Mouse (Mus musculus) right cerebral cortex, postnatal 10 days (tissue): ENCODE measurements around the gene A830031A19Rik.

Experiments
- DNase-seq, 2 experiments: peaks; one replicate each; pipeline ENCODE4 v3.0.0; 2021; ENCODE audit warnings: low spot score in 2 of 2

A830031A19Rik gene

DNA sequence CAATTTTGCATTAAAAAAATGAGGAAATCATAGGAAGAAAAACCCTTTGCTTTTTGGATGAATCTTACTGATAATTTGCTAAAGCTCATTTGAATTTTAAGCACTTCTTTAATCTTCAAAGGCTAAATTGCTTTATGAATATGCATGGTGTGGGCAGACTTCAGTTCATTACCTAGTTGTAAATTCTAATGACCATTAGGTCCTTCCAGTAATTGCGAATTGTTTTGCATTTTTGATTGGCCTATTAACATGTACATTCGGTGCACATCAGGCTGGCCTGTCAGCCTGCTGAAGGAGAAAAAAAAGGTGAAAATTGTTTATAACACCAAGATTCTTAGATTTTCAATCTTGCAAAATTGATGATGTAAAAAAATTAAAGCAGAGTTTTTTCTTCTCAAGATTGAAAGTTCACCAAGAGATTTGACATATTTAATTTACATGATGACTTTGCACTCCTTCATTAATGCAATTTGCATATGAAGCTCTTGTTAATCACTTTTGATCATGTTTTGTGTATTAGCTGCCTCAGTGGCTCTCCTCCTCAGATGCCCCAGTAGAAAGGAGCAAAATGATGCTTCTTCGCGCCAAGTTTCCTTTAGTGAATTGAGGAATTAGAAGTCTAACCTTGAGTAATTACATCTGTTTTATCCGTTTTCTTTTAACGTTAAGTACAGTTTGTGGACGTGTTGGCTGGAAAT, 21.0 kb upstream of the A830031A19Rik start:
- no peak for DNase-seq

DNA sequence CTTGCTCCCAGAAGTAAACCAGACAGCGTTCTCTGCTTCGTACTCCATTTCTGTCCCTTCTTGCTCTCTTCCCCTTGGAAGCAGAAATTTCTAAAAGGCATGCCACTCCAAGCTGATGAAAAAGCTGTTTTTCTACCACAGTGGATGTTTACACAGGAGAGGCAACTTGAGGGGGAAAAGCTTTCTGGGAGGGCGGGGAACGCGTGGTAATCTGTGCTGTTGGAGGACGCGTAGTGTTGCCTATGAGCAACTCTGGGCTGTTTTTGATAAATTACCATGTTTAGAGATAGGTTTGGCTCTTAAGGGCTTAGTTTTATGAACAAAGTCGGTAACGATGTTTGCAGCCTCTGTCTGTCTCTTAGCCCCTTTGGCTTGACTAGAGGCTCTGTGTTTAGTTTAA, 20.4 kb upstream of the A830031A19Rik start:
- no peak for DNase-seq

DNA sequence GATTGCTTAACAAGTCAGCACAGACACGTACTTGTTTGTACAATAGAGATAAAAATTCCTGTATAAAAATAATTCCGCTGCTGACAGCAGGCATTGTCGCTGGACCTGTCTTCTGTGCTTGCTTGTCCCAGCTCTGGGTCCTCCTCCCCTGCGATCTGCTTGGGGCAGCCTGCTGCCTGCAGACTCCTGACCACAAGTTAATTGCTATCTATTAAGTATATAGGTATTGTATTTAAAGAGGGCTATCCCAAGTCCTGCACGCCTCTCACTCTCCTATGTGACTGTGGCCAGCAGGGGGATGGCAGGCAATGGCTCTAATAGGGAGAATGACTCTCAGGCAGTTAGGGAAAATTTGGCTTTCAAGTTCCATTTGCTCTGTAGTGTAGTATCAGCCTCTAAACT, 19.2 kb upstream of the A830031A19Rik start:
- no peak for DNase-seq

DNA sequence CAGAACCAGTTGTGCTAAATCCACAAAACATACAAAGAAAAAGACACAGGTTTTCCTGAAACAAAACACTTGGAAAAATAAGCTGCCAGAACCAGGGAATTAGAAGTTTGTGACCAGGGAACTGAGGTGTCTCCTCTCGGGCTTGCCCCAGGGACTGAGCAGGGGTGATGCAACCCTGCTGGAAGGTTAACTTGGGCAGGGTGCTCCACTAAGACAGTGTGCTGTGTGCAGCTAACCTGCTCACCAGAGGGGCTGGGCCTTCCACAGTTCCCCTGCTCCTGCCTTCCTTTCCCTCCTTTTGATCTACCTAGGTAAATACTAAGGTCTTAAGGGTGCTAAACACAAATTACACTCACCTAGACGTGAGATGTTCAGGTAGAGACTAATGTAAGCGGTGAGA, 17.8 kb upstream of the A830031A19Rik start:
- DNase-seq, result no peak

DNA sequence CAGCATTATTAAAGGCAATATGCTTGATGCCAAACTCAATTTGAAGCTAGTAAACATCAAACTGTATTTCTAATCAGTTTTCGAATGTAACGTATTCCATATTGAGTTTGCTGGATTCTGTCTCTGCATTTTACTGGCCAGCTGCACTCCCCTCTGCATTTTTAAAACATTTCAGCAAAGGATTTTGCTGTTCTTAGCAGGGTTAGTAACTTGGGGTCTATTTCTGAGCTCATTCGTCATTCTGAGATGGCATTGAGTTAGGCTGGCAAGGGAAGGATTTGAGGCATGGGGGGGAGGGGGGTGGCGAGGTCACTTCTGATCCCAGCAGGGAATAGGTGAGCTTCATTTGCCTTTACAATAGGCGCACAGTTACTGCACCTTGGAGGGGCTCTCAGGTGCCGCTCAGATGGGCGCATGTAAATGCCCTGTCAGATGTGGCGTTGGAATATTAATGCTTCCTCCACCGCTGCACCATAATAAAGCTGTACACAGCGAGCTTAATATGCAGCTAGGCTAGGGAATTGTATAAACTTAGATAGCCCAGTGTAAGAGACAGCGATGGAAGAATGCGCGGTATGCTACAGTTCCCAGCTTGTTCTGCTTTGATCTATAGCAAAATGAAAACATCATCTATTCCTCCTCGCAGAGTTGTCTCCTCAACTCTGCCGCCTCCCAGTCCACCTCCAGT, 16.7 kb upstream of the A830031A19Rik start:
- peak in 1 of 2 experiments; percentile 20 for DNase-seq

DNA sequence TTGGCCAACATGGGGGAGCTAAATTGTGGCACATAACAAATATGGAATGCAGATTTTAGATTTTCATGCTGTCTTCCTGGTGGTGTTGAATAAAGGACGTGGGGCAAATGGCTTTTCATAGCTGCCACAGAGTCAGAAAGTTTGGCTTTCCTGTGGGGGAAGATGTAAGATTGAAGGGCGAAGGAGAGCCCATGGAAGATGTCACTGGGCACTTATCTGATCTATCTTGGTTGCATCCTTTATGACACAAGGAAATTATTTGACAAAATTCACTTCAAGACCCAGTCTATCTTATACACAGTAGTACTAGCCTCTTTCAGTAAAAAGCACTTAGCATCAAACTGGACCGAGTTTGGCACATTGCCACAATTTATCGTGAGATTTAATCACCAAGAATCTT, 15.6 kb upstream of the A830031A19Rik start:
- no peak for DNase-seq

DNA sequence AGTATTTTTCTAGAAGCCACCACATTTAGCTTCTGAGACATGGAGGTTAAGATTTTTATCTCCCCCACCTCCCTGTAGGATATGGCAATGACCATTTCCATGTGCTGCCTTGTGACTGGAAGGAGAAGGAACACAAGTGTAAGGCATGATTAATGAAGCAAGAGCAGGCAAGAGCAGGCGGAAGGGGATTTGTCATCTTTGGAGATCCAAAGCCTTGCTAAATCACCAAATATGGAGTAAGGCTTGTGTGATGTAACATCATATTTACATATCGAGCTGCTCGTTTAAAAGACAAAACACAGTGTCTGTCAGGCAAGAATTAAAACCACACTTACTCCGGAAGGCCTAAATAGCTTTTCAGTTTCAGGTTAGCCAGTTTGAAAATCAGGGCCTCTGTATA, 12.2 kb upstream of the A830031A19Rik start:
- DNase-seq, result peak in 1 of 2 experiments; percentile 36

DNA sequence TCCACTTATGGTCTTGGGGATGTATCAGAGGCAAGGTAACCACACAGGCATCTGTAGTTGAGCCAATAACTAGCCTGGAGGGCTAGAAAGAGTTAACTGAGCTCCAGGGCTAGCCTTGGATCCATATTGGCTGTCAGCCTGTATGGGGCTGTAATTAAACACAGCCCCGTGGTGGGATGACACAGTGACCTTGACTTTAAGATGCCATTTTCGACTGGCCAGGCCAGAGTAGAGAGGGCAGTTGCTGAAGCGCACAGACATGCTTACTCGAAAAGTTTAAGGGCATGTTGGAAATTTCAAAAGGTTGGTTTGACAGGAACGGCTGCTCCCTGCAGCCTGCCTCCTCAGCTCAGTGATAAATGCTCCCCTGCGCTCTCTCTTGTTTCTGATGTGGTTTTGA, 11.1 kb upstream of the A830031A19Rik start:
- no peak for DNase-seq

DNA sequence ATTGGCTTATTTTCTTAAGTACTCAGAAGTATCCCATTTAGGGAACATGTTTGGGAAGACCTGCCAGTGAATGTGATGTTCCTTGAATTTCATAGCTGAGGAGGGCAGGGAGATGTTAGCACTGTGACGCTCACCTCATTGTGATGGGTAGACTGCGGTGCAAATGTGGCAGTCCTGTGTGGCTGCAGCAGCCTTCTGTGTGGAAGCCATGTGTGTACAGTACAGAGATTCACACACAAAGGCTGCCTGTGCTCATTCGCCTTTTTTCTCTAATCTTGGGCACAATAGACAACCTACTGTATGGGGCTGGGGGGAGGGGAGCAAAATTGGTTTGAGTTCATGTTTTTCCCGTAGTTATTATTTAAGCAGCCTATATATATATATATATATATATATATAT, 9.7 kb upstream of the A830031A19Rik start:
- DNase-seq, result peak; percentile 38 to 44

DNA sequence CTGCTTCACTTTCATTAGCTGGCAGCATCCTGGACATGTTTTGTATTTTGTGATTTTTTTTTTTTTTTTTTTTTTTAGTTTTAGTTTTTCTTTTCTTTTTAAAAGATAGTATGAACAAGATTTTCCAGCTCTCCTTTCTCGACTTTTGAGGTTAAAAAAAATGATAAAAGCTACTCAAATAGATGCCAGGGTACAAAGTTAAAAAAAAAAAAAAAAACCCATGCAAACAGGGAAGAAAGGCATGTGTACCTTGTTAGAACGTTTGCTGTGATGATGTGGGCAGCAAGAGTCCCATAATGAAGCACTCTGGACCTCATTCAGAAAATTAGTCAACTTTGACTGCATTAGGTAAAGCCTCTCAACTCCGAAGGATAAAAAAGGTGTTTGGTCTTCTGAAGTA, 9.2 kb upstream of the A830031A19Rik start:
- DNase-seq, result no peak

DNA sequence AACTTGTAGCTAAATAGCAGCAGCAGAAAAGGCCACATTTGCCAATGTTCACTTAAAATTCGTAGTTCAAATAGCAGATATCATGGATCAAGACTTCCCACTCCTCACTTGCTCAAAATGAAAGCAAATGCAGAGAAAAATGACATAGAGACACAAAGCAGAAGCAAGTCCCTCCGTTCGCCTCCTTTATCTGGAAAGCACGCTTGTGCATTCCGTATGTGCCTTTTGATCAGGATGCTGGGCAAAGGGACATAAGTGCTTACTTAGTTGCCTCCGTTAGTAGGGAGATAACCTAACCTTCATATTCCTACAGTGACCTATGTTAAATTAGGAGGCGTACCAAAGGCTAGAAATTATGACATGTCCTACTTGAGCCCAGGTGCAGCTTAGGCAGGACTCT, 8.6 kb upstream of the A830031A19Rik start:
- no peak for DNase-seq

DNA sequence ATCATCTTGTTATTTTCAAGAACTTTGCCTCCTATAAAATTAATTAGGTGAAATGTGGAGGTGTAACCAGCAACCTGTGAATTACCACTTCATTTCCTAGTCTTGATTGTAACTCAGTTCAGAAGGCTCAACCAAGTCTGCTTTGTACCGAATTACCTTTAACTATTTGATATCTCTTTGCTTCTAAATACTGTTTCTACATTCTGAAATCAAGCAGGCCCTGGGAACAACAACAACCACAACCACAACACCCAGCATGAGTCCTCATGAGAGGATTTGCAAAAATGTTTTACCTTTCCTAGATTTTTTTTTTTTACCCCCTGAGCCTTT, 8.2 kb upstream of the A830031A19Rik start:
- DNase-seq, result no peak

DNA sequence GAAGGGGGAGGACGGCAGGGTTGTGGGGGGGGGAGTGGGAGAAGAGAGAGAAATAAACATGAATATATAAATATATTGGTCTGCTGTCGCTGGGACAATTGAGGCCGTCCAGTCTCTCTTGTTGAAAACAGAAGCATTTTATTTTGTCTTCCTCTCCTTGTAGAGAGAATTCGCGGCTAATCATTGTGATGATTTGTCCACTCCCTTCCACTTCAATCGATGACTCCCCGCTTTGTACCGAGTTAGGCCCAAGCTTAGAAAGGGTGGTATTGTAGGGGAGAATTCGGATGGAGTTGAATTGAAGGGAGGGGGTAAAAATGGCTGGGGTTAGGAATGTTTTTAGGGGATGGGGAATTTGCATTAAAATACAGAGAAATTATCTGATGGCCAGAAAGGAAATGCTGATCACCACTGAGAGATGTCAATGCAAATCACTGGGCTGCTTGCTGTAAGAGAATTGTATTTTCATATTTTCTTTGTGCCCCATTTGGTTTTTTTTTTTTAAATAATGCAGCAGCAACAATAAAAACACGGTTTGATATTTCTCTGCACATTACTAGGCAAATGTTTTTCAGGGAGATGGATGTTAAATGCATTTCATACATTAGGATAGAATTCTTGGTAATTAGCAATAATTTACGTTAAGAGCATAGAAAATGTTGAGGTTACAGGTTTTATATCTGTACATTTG, 7.7 kb upstream of the A830031A19Rik start:
- no peak for DNase-seq

DNA sequence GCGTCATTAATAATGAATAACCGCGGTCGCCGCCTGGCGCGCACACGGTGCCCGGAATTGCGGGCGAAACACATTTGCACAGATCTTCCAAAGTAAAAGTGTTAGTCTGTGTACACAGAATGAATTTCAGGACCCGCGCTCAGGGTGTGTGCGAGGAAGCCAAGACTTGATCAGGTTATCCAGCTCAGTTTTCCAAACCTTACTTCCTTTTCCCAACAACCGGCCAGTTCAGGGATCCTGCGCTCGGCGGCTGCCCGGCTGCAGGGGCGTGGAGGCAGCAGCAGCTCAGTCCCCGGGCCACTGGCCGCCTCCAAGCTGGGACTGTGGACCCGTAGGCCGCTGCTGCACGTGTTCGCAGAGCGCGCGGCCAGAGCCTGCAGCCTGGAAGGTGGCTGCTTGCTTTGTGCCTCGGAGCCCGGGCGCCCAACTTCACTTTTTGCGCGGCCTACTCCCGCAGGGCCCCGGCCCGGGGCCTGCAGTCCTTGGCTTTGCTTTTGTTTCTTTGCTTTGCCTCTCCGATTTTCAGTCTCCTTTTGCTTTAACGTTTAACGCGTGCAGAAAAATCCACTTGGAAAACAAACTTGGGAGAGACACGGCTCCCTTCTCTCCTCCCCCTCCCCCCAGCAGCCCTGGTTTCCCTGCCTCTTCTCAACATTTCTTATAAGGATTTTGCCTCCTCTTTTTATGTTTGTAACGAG, 7.0 kb upstream of the A830031A19Rik start:
- peak; percentile 62 to 63 for DNase-seq

DNA sequence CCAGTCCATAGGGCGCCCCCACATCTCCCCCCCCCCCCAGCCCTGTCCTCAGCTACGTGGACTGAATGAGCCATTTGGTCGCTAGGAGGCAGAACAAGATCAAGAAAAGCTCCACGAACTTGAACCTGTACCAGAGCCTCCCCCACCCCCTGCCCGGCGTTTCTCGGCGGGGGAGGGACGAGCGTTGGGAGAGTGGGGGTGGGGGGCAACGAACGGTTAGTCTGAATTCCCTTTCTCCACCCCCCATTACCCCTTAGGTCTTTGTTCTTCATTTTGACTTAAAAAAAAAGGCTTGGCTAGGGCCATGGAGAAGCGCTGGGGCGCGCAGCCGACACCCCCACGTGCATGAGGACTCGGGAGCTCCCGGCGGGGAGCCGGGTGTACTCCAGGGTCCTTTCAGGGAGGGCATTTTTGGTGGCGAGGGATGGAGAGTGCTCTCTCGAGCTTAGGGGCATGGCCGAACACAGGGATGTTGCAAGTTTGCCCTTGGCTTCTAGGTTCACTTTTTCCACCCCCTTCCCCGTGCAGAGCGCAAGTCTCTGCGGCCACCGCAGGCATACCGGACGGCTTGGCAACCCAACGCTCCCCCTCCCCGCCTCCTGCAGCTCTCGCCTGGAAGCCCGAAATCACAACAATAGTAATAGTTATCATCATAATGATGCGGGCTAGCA, 6.3 kb upstream of the A830031A19Rik start:
- DNase-seq, result peak; percentile 82 to 84

DNA sequence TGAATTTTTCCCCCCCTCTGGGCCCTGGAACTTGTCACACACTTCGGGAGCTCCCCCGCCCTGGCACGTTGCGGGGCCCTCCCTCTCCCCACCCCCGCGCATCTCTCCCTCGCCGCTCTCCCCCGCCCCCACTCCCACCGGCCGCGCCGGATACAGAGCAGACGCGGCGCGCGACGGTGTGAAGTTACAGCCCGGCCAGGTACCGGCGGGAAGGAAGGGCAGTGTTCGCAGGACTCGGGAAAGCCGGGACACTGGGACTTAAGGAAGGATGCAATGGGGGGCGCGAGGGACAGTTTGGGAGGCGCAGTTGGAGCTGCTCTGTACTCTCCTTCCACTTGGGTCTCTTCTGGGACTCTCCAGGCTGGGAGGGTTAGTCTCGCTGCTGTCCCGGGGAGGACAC, 5.7 kb upstream of the A830031A19Rik start:
- peak; percentile 83 to 86 for DNase-seq

DNA sequence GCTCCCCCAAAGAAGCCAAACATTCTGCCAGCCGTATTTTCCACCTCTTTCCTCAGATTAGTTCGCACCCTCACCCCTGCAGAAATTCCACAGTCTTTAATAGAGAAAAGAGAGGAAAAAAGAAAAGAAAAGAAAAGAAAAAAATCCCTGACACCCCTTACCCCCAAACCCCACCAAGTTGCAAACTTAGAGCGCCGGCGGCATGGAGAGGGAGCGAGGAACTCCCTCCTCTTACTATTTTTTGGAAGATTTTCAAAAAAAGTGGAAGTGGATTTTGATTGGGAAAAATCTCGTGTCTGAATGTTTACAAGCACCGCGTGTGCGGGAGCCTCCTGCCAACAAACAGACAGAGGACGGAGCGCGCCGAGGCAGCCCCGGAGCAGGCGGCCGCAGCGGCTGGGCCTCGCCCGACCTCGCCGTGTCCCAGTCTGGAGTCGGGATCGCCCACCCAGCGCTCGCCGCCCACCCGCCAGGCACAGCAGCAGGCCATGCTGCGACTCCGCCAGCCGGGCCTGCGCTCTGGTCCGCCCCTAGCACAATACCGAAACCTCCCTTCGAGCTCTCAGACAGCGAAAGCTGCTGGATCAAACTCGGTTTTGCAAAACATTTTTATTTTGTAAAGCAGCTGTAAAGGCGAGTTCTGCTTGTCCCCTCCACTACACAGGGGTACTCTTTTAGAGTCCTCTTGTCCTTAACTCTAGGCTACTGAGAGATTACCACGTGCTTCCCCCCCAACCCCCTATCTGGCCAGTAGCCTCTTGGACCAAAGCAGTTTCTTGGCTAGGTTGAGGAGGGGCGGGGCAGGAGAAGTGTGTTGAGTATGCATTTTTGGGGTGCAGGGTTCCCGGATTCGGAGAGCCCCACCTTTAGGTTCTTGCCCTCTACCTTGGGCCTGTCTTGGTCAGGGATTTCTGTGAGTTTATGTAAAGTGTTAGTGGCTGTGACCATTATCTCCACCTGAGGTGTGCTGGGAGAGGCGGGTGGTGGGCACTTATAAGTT, 4.8 kb upstream of the A830031A19Rik start:
- DNase-seq, result peak; percentile 71 to 72

DNA sequence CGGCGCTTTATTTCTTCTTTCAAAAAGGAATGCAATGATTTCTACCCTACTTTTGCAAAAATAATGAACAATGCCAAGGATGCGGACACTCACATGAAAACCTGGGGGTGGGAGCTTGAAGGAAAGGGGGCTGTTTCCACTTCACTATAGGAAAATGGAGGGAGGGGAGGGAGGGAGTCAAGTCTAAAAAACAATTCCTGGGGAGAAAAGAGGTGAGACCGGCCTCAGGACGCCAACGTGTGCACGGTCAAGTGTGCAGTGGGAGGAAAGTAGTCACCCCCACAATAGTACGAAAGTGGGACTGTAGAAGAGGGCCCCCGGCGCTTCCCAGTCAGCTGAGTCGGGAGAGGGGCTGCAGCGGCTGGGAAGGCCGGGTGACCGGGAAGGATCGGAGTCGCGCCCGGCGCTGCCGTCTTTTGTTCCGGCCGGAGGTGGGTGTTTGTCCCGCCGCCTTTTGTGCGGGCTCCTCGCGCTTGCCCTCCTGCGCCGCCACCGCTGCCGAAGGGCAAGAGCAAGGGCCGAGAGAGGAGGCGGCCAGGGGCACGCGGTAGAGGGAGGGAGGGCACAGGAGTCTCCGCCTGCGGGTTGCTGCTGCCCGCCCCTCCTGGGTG, 4.0 kb upstream of the A830031A19Rik start:
- DNase-seq, result peak in 1 of 2 experiments; percentile 55

DNA sequence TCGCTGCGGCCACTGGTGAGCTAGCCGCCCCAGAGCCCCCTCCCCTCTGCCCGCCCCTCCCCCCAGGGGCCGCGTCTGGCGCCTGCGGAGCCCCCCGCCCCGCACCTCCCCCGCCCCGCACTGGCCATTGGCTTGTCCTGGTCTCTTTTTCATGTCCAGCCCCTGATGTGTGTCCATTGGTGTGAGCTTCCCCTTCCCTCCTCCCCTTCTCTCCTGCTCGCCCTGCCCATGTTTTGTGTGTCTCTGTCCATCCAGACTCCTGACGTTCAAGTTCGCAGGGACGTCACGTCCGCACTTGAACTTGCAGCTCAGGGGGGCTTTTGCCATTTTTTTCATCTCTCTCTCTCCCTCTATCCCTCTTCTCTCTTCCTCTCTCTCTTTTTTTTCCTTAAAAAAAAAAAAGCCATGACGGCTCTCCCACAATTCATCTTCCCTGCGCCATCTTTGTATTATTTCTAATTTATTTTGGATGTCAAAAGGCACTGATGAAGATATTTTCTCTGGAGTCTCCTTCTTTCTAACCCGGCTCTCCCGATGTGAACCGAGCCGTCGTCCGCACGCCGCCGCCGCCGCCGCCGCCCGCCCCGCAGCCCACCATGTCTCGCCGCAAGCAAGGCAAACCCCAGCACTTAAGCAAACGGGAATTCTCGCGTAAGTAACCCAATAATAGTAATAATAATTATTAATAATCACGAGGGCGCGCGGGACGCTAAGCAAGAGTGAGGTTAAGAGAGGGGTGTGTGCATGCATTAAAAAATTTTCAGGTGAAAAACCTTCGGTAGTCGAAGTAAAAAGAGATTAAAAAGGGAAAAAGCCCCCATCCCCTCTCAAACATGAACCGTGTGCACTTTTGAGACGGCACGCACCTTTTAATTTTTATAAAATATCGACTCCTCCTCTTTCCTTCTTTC, 3.2 kb upstream of the A830031A19Rik start, which contains the start of gene Bcl11a:
Gene Bcl11a (plus strand): TSS at position 262 of the 911 bp plus-strand sequence.
- DNase-seq, result peak; percentile 81 to 88
